Mouse (Mus musculus): Measurements from ENCODE around the gene Fancf.

Gene Fancf

DNA sequence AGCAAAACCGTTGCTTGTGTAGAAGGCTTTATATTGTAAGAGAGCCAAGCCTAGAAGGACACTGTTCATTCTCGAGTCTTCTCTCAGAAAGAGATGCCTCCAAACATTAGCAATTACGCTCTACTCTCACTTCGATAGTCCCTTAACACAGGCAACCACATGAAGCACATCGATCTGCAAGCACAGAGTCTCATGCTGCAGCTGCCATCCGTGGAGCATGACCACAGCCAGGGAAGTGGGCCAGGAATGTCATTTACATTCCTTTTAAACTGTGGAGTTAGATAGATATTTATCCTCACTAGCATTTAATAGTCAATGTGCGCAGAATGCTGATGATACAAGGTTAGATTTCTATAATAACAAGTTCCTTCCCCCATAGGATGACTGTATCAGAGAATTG is 21.6 kb downstream of the Fancf start:
- DNase-seq (ENCODE audit: extremely low spot score) = no peak

DNA sequence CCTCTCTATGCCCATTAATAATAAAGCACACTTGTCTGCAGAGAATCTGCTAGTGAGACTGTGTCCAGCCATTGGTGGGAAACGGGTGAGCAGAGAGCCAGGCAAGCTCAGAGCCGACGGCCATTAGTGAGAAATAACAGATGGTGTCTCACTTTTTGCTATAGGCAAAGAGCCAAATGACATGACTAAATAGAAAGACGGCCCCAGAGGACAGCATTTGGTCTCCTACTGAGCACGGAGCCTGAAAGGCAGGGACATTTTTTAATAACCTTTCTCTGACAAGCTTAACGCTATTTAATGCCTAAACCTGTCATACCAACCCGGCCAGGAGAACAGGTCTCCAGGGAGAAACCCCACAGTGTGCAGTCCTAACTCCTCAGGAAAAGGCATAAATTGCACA is 30.1 kb downstream of the Fancf start:
- no peak for DNase-seq (ENCODE audit: extremely low spot score)

DNA sequence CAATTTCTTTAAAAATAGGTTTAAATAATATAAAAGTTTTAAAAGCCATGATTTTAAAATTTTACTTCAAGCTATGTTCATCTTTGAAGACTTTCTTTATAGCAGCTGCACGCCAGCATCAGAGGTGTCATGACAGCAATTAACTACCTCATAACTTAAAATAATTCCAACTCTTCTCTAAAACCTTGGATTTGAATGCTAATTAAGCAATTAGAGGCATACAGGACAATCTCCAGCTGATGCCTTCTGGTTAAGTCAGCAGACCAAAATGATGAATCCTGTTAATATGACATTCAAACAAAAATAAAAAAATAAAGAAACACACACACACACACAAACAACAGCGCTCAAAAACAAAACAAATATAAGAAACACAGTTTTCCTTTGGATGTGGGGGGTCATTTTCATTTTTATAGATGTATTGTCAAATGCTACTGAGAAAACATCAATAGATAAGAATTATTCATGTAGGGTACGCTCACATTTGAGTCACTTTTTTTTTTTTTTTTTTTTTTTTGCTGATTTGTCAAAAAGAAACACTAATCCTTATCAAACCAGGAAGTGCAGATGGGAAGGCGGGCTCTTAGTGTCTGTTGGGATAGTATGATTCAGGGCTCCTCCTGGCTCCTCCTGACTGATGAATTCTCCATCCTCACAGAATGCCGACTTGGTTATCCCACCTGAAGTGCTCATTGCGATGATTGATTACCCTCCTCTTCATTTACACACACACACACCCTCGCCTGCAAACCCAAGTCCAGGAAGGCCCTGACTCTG is 38.3 kb downstream of the Fancf start:
- DNase-seq (ENCODE audit: extremely low spot score) = no peak

DNA sequence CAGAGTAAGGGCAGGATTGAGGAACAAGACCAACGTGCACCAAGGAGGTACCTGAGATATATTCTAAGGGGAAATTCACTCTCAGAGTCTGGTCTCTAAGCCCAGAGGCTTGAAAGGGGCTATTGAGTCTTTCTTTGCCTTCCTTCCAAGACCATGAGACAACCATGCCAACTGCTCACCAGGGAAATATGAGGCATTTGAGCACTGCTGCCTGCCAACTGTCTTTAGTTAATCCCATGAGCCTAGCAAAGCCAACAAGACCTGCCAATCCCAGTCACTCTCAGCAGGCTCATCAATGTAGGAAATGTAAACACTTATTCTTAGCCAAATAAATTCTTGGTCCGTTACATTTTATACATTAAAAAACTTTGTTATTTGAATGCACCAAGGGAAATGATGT is 40.6 kb downstream of the Fancf start:
- no peak for DNase-seq (ENCODE audit: extremely low spot score)

DNA sequence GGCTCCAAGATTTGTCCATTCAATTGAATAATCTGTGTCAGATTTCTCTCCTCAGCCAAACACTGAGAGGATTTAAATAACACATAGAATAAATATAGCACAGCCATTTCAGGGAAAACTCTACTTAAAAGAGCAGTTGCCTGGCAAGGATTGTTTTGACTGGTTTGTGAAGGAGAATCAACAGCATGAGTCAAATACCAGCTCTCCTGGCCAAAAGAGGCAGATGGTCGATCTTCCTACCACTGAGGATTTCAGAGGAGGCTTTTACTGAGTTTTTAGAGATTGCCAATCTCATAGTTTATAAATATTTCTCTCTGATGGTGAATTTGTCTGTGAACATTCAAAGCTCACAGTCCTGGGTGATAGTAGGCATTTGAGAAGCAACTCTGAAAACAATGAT is 42.2 kb downstream of the Fancf start:
- DNase-seq (ENCODE audit: extremely low spot score) = no peak

DNA sequence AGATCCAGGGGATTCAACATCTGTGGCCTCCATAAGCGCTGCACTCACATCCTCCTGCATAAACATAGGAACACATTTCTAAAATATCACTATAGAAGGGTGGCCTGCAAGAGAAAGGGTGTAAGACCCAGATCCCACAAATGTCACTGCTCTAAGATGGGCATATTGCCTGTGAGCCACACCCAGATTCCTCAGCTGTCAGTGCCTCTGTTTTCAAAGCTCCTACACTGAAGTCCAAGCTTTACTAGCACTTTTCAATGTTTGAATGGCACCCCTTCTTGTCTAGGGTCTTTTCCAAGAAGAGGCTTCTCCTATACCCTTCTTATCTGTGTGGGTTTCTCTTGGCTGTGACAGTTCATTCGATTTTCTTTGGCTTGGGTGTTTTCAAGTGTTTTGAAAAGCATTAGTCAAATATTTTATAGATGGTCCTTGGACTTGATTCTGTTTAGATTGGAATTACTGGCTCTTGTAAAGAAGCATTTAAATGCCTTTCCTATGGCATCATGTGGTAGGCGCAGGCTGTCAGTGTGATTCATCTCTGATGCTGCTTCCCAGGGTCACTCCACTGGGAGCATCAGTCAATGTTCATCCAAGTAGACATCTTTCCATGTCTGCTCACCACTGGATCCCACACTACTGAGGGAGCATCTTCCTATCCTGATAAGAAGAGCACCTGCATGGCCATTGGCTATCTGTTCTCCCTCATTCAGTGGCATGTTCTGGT is 43.7 kb downstream of the Fancf start:
- no peak for DNase-seq (ENCODE audit: extremely low spot score)

DNA sequence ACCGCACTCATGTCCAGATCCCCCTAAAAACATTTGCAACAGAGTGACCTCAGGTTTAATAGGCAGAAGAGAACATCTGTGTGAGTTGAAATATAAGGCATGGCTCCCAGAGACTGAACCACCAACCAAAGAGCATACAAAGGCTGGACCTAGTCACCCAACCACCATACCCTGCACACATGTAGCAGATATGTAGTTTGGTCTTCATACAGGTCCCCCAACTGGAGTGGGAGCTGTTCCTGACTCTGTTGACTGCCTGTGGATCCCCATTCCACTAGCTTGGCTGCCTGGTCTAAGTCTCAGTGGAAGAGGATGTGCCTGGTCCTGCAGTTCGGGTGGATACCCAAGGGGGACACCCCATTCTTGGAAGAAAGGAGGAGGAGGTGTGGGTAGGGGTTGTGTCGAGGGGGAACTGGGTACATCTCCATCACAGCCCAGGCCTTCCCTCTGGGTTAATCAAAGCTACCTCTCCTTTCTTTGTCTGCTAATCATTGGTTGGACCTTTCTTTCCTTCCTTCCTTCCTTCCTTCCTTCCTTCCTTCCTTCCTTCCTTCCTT is 45.7 kb downstream of the Fancf start:
- DNase-seq (ENCODE audit: extremely low spot score) = no peak

DNA sequence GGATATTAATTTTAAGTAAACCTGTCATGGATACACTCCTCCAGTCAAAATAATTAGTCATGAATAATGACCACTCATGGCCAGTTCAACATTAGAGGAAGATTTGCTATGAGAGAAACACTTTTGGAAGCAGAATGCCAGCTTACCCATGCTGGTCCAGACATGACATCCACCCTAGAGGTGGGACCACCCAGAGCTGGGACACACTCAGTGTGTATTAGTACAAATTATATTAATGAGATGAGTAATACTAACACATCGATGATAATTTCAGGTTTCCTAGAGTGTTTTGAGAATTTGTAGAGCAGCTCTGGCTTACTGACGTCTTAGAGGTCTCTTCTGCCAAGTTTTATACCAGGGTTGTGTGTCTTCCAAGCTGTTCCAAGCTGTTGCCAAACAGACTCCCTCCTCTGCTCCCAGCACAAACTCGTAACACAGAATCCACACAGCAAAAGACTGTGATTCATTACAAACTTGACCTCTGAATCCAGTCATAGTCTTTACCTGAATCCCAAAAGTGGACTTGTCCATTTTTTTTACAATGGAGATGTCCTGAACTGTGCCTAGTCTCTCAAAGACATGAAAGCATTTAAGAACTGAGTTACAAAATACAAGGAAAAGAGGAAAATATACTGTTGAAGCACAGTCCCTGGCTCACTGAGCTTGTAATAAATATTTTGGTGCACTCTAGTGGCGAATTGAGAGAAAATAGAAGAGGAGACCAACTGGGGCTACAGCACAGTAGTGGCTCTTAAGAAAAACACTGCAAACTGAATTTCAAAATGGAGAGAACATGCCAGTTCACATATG is 46.4 kb downstream of the Fancf start:
- DNase-seq (ENCODE audit: extremely low spot score) = peak; percentile 1
